Mouse (Mus musculus) lung, adult 2 months (tissue): ENCODE measurements around the gene Il11ra1.

ENCODE experiments used
- CTCF ChIP-seq: fragments of 200-500 bp; IDR thresholded peaks from 2 replicates; pipeline ENCODE4 v1.5.1; 2011; ENCODE audit warnings: mild to moderate bottlenecking, low read length, control low read depth; ENCODE audit not compliant: insufficient read depth
- POLR2A ChIP-seq: fragments of 200-500 bp; IDR thresholded peaks from 2 replicates; pipeline ENCODE4 v1.6.1; 2011; ENCODE audit warnings: low read depth, mild to moderate bottlenecking, control low read depth, low read length, borderline replicate concordance; ENCODE audit errors: extremely low read depth

GRCm38 (mm10) chr4:41671963-41672480 lies 27.8 kb upstream of the Il11ra1 start:
- TF ChIP-seq POLR2A (no peak), CTCF (no peak)
